Mouse (Mus musculus) MEL (cell line): ENCODE results near the gene Ift20. TPM values are rescaled to one million over a fixed set of nuclear protein-coding genes. Genes with fewer than 3 reads are reported as not detected.
"Not testable (repeated sequence)": the region's sequence is repeated elsewhere in the genome, so short reads cannot be mapped to it uniquely, and the experiment has no call there.

Source experiments
- DNase-seq: peaks from one replicate; pipeline ENCODE4 v3.0.0; 2011; ENCODE audit warnings: low read depth, low spot score
- H3K27ac ChIP-seq: 2 replicates; pipeline ENCODE4 v1.5.1; 2012; ENCODE audit warnings: low read depth, mild to moderate bottlenecking, control low read depth, low read length, moderate library complexity; ENCODE audit not compliant: control insufficient read depth
- H3K27me3 ChIP-seq, 2 experiments: fragments of 150-350 bp in 1 of 2; sonication (generic) in 1 of 2; 2 replicates each; pipeline ENCODE4 v1.6.1; 2012; ENCODE audit warnings: low read length in 2 of 2, mild to moderate bottlenecking in 2 of 2, improper control_type of control experiment in 1 of 2, moderate library complexity in 1 of 2; ENCODE audit not compliant: insufficient read depth in 2 of 2, control insufficient read depth in 1 of 2
- H3K36me3 ChIP-seq, 2 experiments: 2 replicates each; pipeline ENCODE4 v1.6.1; 2012 to 2014; ENCODE audit warnings: low read length in 2 of 2, improper control_type of control experiment in 1 of 2, inconsistent platforms in 1 of 2, mild to moderate bottlenecking in 1 of 2; ENCODE audit not compliant: insufficient read depth in 2 of 2, control insufficient read depth in 1 of 2
- H3K4me1 ChIP-seq, 2 experiments: fragments of 150-350 bp in 1 of 2; sonication (generic) in 1 of 2; 2 replicates each; pipeline ENCODE4 v1.6.1; 2012; ENCODE audit warnings: low read length in 2 of 2, improper control_type of control experiment in 1 of 2, mild to moderate bottlenecking in 1 of 2; ENCODE audit not compliant: insufficient read depth in 2 of 2, control insufficient read depth in 1 of 2
- H3K4me3 ChIP-seq, 2 experiments: fragments of 150-350 bp in 1 of 2; sonication (generic) in 1 of 2; 2 replicates each; pipeline ENCODE4 v1.5.1; 2012; ENCODE audit warnings: low read depth in 2 of 2, low read length in 2 of 2, mild to moderate bottlenecking in 2 of 2, moderate library complexity in 2 of 2, control low read depth in 1 of 2, improper control_type of control experiment in 1 of 2; ENCODE audit not compliant: control insufficient read depth in 1 of 2, insufficient read depth in 1 of 2
- H3K79me2 ChIP-seq: 2 replicates; pipeline ENCODE4 v1.6.1; 2012; ENCODE audit warnings: mild to moderate bottlenecking, low read length, moderate library complexity; ENCODE audit not compliant: control insufficient read depth, poor library complexity, insufficient read depth
- H3K9ac ChIP-seq: 2 replicates; pipeline ENCODE4 v1.6.1; 2012; ENCODE audit warnings: low read depth, mild to moderate bottlenecking, control low read depth, low read length, moderate library complexity; ENCODE audit not compliant: control insufficient read depth, poor library complexity, severe bottlenecking
- H3K9me3 ChIP-seq: fragments of 150-350 bp; sonication (generic); replicated peaks from 2 replicates; pipeline ENCODE4 v1.6.1; 2012; ENCODE audit warnings: mild to moderate bottlenecking, low read length, improper control_type of control experiment, moderate library complexity; ENCODE audit not compliant: insufficient read depth
- CTCF ChIP-seq, 3 experiments: IDR thresholded peaks in 2 of 3; conservative IDR thresholded peaks in 1 of 3; 2 replicates each; pipeline ENCODE4 v1.5.1; 2011 to 2012; ENCODE audit warnings: low read length in 3 of 3, low read depth in 2 of 3, mild to moderate bottlenecking in 2 of 3, improper control_type of control experiment in 1 of 3, inconsistent platforms in 1 of 3, mixed read lengths in 1 of 3, moderate library complexity in 1 of 3; ENCODE audit not compliant: control insufficient read depth in 1 of 3, insufficient read depth in 1 of 3, poor library complexity in 1 of 3, severe bottlenecking in 1 of 3
- MYC ChIP-seq: IDR thresholded peaks from 2 replicates; pipeline ENCODE4 v1.6.1; 2011; ENCODE audit warnings: low read depth, mild to moderate bottlenecking, low read length, improper control_type of control experiment, moderate library complexity
- RAD21 ChIP-seq: IDR thresholded peaks from 2 replicates; pipeline ENCODE4 v1.6.1; 2011; ENCODE audit warnings: mild to moderate bottlenecking, low read depth, low read length, improper control_type of control experiment
- SIN3A ChIP-seq: IDR thresholded peaks from 2 replicates; pipeline ENCODE4 v1.6.1; 2012; ENCODE audit warnings: low read length, improper control_type of control experiment, inconsistent platforms
- SMC3 ChIP-seq: IDR thresholded peaks from 2 replicates; pipeline ENCODE4 v1.6.1; 2011; ENCODE audit warnings: low read depth, low read length, improper control_type of control experiment
- ZC3H11A ChIP-seq: IDR thresholded peaks from 2 replicates; pipeline ENCODE4 v1.6.1; 2012; ENCODE audit warnings: low read depth, mild to moderate bottlenecking, inconsistent platforms, low read length, improper control_type of control experiment
- polyA plus RNA-seq, 2 experiments: library from polyadenylated mRNA; stranded (reverse) in 1 of 2; unstranded in 1 of 2; fragments of >175 nt in 1 of 2; fragments of >200 nt in 1 of 2; gene quantifications; 2 replicates each; pipeline versions ENCODE4 v1.2.1 to v1.2.4; 2012; ENCODE audit warnings: low replicate concordance in 2 of 2, low read depth in 1 of 2; ENCODE audit not compliant: insufficient read length in 2 of 2, insufficient read depth in 1 of 2, missing spikeins in 1 of 2
- total RNA-seq: library from RNA; depleted of rRNA; stranded (reverse); fragments of 300-350 nt; gene quantifications from 2 replicates; pipeline ENCODE4 v1.2.3, GENCODE M21; 2012; rRNA removed

The Ift20 gene
- total and polyA plus RNA-seq, 3 experiments, result 128 to 196 TPM; not detected in 1

DNA sequence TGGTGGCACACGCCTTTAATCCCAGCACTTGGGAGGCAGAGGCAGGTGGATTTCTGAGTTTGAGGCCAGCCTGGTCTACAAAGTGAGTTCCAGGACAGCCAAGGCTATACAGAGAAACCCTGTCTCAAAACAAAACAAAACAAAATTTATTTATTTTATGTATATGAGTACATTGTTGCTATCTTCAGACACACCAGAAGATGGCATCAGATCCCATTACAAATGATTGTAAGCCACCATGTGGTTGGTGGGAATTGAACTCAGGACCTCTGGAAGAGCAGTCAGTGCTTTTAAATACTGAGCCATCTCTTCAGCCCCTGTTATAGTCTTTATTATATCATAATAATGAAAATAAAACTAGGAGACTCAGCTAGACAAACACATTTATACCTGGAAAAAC is 51.5 kb downstream of the Ift20 start:
- TF ChIP-seq CTCF (IDR thresholded peaks at IDR 0.05 in 2 of 3, conservative IDR thresholded peaks at IDR 0.05 in 1 of 3; ENCODE audit: control insufficient read depth in 1 of 3, insufficient read depth in 1 of 3, low read depth in 2 of 3, low read length in 3 of 3, poor library complexity in 1 of 3, severe bottlenecking in 1 of 3) (peak in 1 of 3 experiments; percentile 51; a peak in 2 of 6 replicates), ZC3H11A (peak; percentile 45), MYC (0 out of 2 replicates have a peak, but pooled peaks have one; percentile 62), RAD21 (peak; percentile 57), SMC3 (peak; percentile 55), SIN3A (0 out of 2 replicates have a peak, but pooled peaks have one; percentile 29)
- TF ChIP-seq, all 39 proteins: peak for 6; not testable (repeated sequence) for 33
- not testable (repeated sequence) for H3K9me3 ChIP-seq, DNase-seq, H3K79me2 ChIP-seq, H3K27me3 ChIP-seq, H3K4me1 ChIP-seq, H3K27ac ChIP-seq, H3K4me3 ChIP-seq, H3K36me3 ChIP-seq, H3K9ac ChIP-seq

Other genes with a start within 250 kb of the Ift20 start
- gene BC030499, start 245.5 kb upstream of the Ift20 start, total RNA-seq, result 0.73 and 1.6 TPM in 2 replicates
- gene BC030499, start 245.5 kb upstream of the Ift20 start, polyA plus RNA-seq, result 1 to 10 TPM in 1 of 2 experiments, not detected in 1; 1.1 TPM
- 40.1 and 50.9 TPM in 2 replicates for gene Spag5, start 234.8 kb upstream of the Ift20 start, total RNA-seq
- gene Spag5, start 234.8 kb upstream of the Ift20 start, polyA plus RNA-seq, result 100 to 1,000 TPM in 1 of 2 experiments, 10 to 100 TPM in 1; 77.5 to 274 TPM
- gene Aldoc, start 213.4 kb upstream of the Ift20 start, total RNA-seq, result 3.0 and 4.0 TPM in 2 replicates
- 1 to 10 TPM in 1 of 2 experiments, not detected in 1; 8.1 TPM for gene Aldoc, start 213.4 kb upstream of the Ift20 start, polyA plus RNA-seq
- 27.6 and 28.5 TPM in 2 replicates for gene Pigs, start 207.9 kb upstream of the Ift20 start, total RNA-seq
- 10 to 100 TPM; 51.2 to 97.1 TPM for gene Pigs, start 207.9 kb upstream of the Ift20 start, polyA plus RNA-seq
- 61.7 and 63.0 TPM in 2 replicates for gene Unc119, start 192.9 kb upstream of the Ift20 start, total RNA-seq
- 100 to 1,000 TPM in 1 of 2 experiments, not detected in 1; 140 TPM for gene Unc119, start 192.9 kb upstream of the Ift20 start, polyA plus RNA-seq
- gene Foxn1, start 149.8 kb upstream of the Ift20 start, total RNA-seq, result not detected in 2 replicates
- not detected for gene Foxn1, start 149.8 kb upstream of the Ift20 start, polyA plus RNA-seq
- gene Slc13a2, start 114.1 kb upstream of the Ift20 start, total RNA-seq, result not detected in 2 replicates
- gene Slc13a2, start 114.1 kb upstream of the Ift20 start, polyA plus RNA-seq, result not detected
- 7.5 and 11.6 TPM in 2 replicates for gene Slc46a1, start 70.7 kb upstream of the Ift20 start, total RNA-seq
- gene Slc46a1, start 70.7 kb upstream of the Ift20 start, polyA plus RNA-seq, result 1 to 10 TPM in 1 of 2 experiments, not detected in 1; 8.3 TPM
- 0.73 and 1.1 TPM in 2 replicates for gene Sarm1, start 38.6 kb upstream of the Ift20 start, total RNA-seq
- gene Sarm1, start 38.6 kb upstream of the Ift20 start, polyA plus RNA-seq, result 1 to 10 TPM in 1 of 2 experiments, not detected in 1; 4.3 TPM
- gene Vtn, start 37.3 kb upstream of the Ift20 start, total RNA-seq, result not detected in 2 replicates
- under 1 TPM in 1 of 2 experiments, not detected in 1; 0.18 TPM for gene Vtn, start 37.3 kb upstream of the Ift20 start, polyA plus RNA-seq
- 0.15 TPM in 1 of 2 replicates, not detected in the other for gene Sebox, start 32.9 kb upstream of the Ift20 start, total RNA-seq
- gene Sebox, start 32.9 kb upstream of the Ift20 start, polyA plus RNA-seq, result under 1 TPM in 1 of 2 experiments, not detected in 1; 0.06 TPM
- 51.9 and 57.1 TPM in 2 replicates for gene Tmem199, start 24.2 kb upstream of the Ift20 start, total RNA-seq
- 10 to 100 TPM in 1 of 2 experiments, not detected in 1; 36.5 TPM for gene Tmem199, start 24.2 kb upstream of the Ift20 start, polyA plus RNA-seq
- 157 and 182 TPM in 2 replicates for gene Poldip2, start 24.2 kb upstream of the Ift20 start, total RNA-seq
- gene Poldip2, start 24.2 kb upstream of the Ift20 start, polyA plus RNA-seq, result 100 to 1,000 TPM; 166 to 260 TPM
- gene Tnfaip1, start within 50 bp of the Ift20 start, total RNA-seq, result 3.9 and 4.7 TPM in 2 replicates
- 1 to 10 TPM in 1 of 2 experiments, not detected in 1; 7.4 TPM for gene Tnfaip1, start within 50 bp of the Ift20 start, polyA plus RNA-seq
- 204 and 207 TPM in 2 replicates for gene Tmem97, start 14.4 kb downstream of the Ift20 start, total RNA-seq
- 100 to 1,000 TPM; 166 to 215 TPM for gene Tmem97, start 14.4 kb downstream of the Ift20 start, polyA plus RNA-seq
- gene Nlk, start 161.0 kb downstream of the Ift20 start, total RNA-seq, result 17.9 and 20.0 TPM in 2 replicates
- 10 to 100 TPM in 1 of 2 experiments, not detected in 1; 16.9 TPM for gene Nlk, start 161.0 kb downstream of the Ift20 start, polyA plus RNA-seq
- 74.1 and 77.5 TPM in 2 replicates for gene Ccnq, start 215.4 kb downstream of the Ift20 start, total RNA-seq
- 10 to 100 TPM in 1 of 2 experiments, not detected in 1; 80.5 TPM for gene Ccnq, start 215.4 kb downstream of the Ift20 start, polyA plus RNA-seq